Mouse (Mus musculus) large intestine, adult 2 months (tissue): ENCODE results near the gene Plscr4. TPM values are rescaled to one million over a fixed set of nuclear protein-coding genes. Genes with fewer than 3 reads are reported as not detected.

Experiments
- DNase-seq: peaks from one replicate; pipeline ENCODE4 v3.0.0-alpha.2; 2012; ENCODE audit warnings: low read depth, low spot score
- WGBS: fragments of 180-500 bp; shearing (Covaris S2); methylation state at CpG from one replicate; pipeline ENCODE4 v1.1.7; 2018; 5-methylcytosine and 5-hydroxymethylcytosine counted together
- polyA plus RNA-seq: library from polyadenylated mRNA; depleted of rRNA; stranded (reverse); fragments of >200 nt; gene quantifications from 2 replicates; pipeline ENCODE4 v1.2.3, GENCODE M21; 2012; rRNA removed

The Plscr4 gene
- 1.8 and 2.5 TPM in 2 replicates for polyA plus RNA-seq

- 4% methylated on average over 43 of the region's 43 CpGs for WGBS
Measured at GRCm38 (mm10) chr9:92457261-92458058, at the start of gene Plscr4. TSS of gene Plscr4 (plus strand) at chr9:92457373.

DNA sequence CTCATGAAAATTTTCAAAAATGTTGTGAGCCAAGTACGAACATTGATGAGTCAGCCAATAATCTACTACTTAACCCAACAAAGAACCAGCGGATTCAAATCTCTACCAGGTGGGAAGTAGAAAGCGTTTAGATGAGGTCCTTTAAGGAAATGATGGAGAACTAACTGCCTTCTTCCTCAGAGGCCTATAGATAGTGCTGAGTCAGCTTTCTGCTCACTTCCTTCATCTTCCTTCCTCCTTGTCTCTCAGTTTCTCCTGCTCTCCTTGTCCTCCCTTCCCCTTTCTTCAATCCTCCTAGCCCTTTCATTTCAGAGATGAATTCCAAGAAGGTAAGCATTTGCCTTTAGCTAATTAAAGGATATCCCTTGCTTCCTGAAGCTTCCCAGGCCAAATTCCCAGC, 46.9 kb upstream of the Plscr4 start:
- no peak for DNase-seq
- 92% methylated on average over 3 of the region's 3 CpGs for WGBS

More at GRCm38 (mm10) chr9:92457261-92458058, at the start of gene Plscr4:
- no peak for DNase-seq

DNA sequence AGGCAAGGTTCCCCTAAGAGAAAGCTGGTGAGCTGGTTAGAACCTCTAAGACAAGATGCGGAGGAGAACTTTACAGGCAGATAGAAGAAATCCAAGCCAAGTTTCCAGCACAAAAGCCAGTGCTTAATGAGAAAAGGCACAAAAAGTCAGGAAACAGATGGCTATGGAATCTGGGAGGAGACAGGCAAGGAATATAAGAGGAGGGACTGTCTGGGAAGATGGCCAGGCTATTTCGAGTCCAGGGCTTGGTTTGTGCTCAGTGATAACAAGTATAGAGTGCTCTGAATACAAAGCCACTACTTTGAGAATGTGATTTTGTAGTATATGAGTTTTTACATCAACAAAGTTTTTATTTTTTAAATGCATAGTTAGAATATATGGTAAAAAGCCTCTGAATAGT, 45.1 kb upstream of the Plscr4 start:
- DNase-seq, result no peak
- WGBS, result 62% methylated on average over 2 of the region's 2 CpGs

GRCm38 (mm10) chr9:92413684-92414083, 43.5 kb upstream of the Plscr4 start:
- WGBS, result 85% methylated on average over 3 of the region's 3 CpGs
- DNase-seq, result no peak

GRCm38 (mm10) chr9:92437781-92438180, 19.4 kb upstream of the Plscr4 start:
- no peak for DNase-seq

GRCm38 (mm10) chr9:92441468-92441867, 15.7 kb upstream of the Plscr4 start:
- DNase-seq, result no peak
- 76% methylated on average over 4 of the region's 4 CpGs for WGBS

- DNase-seq, result no peak
Measured at GRCm38 (mm10) chr9:92444536-92444935, 12.6 kb upstream of the Plscr4 start.

DNA sequence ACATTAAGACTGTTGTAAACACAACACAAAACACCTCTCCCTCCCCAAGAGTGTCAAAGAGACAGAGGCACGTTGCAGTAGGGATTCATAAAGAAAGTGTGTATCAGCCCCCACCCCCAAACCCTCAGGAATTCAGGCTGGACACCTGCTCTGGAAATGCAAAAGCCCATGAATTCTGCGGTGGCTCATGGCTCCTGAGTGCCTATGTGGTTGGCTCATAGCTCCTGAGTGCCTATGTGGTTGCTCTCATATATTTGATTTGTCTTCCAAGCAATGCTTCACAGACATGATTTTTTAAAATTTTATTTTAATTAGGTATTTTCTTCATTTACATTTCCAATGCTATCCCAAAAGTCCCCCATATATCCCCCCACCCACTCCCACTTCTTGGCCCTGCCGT, 568 bp upstream of the Plscr4 start:
- 86% methylated on average over 3 of the region's 3 CpGs for WGBS

GRCm38 (mm10) chr9:92458059-92458402, 858 bp downstream of the Plscr4 start:
- no peak for DNase-seq
- 2% methylated on average over 5 of the region's 5 CpGs for WGBS

More for the DNA sequence above, 568 bp upstream of the Plscr4 start:
- no peak for DNase-seq

DNA sequence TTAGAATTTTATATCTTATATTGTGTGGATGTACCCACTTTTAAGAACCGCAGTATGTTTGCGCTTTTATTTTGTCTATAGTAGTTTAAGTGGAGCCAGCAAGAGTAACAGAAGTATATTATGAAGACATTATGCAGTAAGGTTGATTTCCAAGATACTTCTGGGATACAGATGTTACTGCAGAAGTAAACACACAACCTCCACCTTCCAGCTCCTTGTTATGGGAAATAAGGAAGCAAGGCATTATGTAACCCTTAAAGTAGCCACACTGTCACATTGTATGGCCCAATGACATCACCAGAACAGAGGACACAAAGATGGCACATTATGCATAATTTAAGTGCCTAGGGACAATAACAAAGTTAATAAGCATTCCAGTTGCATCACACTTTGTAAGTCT, 1.2 kb downstream of the Plscr4 start:
- no peak for DNase-seq
- 81% methylated on average over 2 of the region's 2 CpGs for WGBS

DNA sequence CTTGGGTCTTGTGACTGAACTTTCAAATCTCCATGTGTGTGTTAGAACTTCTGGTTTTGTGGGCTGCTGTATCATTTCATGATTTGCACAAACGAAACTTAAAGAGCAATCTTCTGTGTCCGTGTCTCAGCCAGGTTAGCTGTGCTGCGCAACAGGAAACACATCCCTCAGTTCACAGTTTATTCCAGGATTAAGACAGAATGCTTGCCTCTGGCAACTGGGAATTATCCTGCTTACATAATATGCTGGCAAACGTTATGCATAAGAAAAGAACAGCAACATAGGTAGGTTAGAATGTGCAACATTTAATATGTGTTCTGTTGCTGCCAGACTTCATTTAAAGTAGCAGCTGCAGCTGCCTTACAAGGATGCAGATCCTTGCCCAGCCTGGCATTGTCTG, 10.6 kb downstream of the Plscr4 start:
- WGBS, result 62% methylated on average over 4 of the region's 4 CpGs
- no peak for DNase-seq

DNA sequence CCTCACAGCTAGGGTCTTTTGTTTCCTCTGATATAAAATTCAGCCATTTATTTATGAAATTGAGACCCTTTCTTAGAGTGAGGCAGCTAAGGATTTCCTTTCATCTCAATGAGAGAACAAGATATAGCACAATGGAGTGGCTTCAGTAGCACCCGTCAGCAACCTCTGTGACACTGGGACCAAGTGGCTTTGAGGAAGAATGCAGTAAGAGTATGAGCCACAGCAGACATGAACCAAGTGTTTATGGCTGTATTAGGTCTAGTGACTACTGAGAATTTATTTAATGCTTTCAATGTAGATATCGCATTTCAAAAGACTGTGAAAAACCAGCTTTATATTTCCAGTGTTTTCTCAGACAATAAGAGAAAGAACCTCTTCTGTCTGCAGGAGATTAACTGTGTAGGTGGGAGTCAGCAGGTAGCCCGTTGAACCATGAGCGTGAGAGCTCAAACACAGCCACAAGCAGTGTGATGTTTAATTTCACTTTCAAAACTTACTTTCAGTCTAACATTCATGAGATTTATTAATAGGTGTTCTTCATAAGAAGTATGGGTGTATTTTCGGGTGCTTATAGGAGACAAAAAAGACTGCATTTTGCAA, 15.2 kb downstream of the Plscr4 start:
- 85% methylated on average over 5 of the region's 5 CpGs for WGBS
- no peak for DNase-seq

- no peak for DNase-seq
- 88% methylated on average over 2 of the region's 2 CpGs for WGBS
Measured at GRCm38 (mm10) chr9:92473178-92473577, 16.0 kb downstream of the Plscr4 start.

DNA sequence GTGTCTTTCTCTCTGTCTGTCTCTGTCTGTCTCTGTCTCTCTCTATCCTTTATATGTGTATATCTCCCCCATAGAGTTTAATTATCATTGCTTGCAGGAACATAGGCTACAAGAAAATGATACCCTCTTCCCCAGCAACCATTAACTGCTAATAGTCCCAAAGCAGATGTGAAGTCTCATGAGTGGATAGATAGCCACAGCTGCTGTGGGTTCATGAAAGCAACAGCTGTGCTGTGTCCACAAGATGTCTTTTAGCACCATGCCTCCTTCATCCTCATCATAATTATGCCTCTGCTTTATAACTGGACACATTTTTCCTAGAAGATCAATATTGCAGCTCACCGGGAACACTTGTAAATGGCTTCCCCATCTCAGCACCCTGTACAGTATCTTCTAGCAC, 17.1 kb downstream of the Plscr4 start:
- no peak for DNase-seq
- WGBS, result 90% methylated on average over 1 of the region's 1 CpGs

DNA sequence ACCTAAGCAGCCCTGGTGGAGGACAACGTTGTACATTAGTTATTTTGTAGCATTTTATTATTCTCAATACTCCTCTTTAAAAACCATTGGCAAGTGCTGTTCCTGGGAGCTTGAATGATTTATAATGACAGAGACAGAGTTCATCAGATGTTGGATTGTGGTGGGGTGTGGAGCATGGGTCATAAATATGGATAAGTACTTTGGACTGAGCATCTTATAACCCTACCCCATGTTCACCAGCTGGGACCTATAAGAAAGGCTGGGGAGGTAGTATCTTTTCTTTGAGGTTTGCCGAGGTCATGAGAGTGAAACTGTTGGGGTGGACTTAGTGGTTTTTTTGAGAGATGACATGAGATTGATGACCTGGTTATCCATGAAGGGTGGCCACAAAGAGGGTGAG, 24.5 kb downstream of the Plscr4 start:
- no peak for DNase-seq
- 41% methylated on average over 2 of the region's 2 CpGs for WGBS

- no peak for DNase-seq
- WGBS, result 85% methylated on average over 4 of the region's 4 CpGs
Measured at GRCm38 (mm10) chr9:92482551-92482950, 25.4 kb downstream of the Plscr4 start.

GRCm38 (mm10) chr9:92484710-92485267, 27.6 kb downstream of the Plscr4 start:
- DNase-seq, result no peak
- WGBS, result 86% methylated on average over 7 of the region's 7 CpGs

DNA sequence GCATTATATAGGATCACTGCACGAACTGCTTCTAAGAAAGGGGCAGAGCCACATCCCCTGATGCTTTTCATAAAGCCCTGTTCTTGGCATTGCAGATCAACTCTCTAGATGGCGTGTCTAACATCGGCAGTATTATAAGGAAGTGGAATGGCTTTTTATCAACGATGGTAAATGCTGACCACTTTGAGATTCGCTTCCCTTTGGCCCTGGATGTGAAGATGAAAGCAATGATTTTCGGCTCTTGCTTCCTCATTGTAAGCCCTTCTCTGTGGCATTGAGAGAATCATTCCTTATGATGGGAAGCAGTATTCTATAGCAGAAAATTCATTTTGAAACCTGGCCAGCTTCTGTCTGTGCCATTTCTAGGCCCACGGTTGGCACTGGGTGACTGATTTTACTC, 32.7 kb downstream of the Plscr4 start:
- DNase-seq, result no peak
- 67% methylated on average over 7 of the region's 7 CpGs for WGBS

DNA sequence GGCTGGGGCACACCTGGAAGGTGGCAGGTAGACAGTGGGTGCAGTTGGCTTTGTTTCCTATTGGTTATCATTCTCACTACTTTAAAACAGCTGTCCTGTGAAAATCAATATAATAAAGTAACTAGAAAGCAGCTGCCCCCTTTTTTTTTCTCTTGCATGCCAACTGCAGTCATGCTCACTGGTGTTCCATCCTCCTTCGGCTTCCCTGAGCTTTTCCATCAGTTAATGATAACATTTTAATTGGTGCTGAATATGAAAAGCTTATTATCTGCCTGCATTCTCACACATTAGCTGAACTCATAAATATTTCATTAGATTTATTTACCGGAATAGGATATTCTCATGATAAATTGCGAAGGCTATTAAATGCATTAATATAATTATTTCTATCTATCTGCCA, 33.1 kb downstream of the Plscr4 start:
- 93% methylated on average over 3 of the region's 3 CpGs for WGBS

GRCm38 (mm10) chr9:92491274-92491673, 34.1 kb downstream of the Plscr4 start:
- no peak for DNase-seq
- 70% methylated on average over 2 of the region's 2 CpGs for WGBS

More for the DNA sequence above, 33.1 kb downstream of the Plscr4 start:
- no peak for DNase-seq

DNA sequence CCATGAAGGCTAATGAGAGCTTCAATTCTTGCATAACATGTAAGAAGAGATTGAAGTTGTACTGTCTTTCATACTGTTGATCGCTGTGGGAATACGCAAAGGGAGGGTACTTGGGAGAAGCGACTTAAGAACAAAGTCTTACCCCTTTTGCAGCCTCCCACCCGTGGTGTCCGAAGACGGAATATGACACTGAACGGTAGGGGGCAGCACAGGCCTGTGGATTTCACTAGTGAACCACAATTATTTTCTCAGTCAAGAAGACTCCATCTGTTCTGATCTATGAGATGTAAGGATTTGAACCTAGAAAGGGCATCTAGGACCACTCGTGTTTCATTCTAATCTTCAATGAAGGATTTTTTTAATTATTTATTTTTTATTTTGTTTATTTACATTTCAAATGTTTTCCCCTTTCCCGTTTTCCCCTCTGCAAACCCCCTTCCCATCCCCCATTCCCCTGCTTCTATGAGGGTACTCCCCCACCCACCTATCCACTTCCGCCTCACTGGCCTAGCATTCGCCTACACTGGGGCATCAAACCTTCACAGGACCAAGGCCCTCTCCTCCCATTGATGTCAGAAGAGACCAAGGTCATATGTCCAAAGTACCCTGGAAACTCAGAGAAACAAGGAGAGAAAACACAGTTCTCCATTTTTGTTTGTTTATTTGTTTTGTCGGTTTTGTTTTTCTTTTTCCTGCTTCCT, 42.7 kb downstream of the Plscr4 start:
- DNase-seq, result peak; percentile 29
- 43% methylated on average over 12 of the region's 12 CpGs for WGBS
